Mouse (Mus musculus): ENCODE measurements around the gene Rap2c.

The Rap2c gene

GRCm38 (mm10) chrX:51017851-51018785 is at the start of gene Rap2c:
Gene Rap2c, minus strand, starts transcription at chrX:51018018.
- DNase-seq (ENCODE audit: low read depth, low spot score): peak; percentile 72

GRCm38 (mm10) chrX:51066539-51067286 is 48.9 kb upstream of the Rap2c start:
- no peak for DNase-seq (ENCODE audit: low read depth, low spot score)

- DNase-seq (ENCODE audit: low read depth, low spot score): peak; percentile 64
Measured at GRCm38 (mm10) chrX:51065773-51066172, 48.0 kb upstream of the Rap2c start.

GRCm38 (mm10) chrX:51065158-51065664 is 47.4 kb upstream of the Rap2c start:
- no peak for DNase-seq (ENCODE audit: low read depth, low spot score)

- no peak for DNase-seq (ENCODE audit: low read depth, low spot score)
Measured at GRCm38 (mm10) chrX:51060220-51060619, 42.4 kb upstream of the Rap2c start.

- DNase-seq (ENCODE audit: low read depth, low spot score): no peak
Measured at GRCm38 (mm10) chrX:51058741-51059140, 40.9 kb upstream of the Rap2c start.

- no peak for DNase-seq (ENCODE audit: low read depth, low spot score)
Measured at GRCm38 (mm10) chrX:51058317-51058716, 40.5 kb upstream of the Rap2c start.

- no peak for DNase-seq (ENCODE audit: low read depth, low spot score)
Measured at GRCm38 (mm10) chrX:51051680-51052461, 34.1 kb upstream of the Rap2c start.

GRCm38 (mm10) chrX:51035678-51036209 is 17.9 kb upstream of the Rap2c start:
- DNase-seq (ENCODE audit: low read depth, low spot score): no peak

GRCm38 (mm10) chrX:51019884-51020283 is 2.1 kb upstream of the Rap2c start:
- DNase-seq (ENCODE audit: low read depth, low spot score): peak; percentile 46

- DNase-seq (ENCODE audit: low read depth, low spot score): peak; percentile 88
Measured at GRCm38 (mm10) chrX:51018786-51019179, 965 bp upstream of the Rap2c start.

- DNase-seq (ENCODE audit: low read depth, low spot score): peak; percentile 20
Measured at GRCm38 (mm10) chrX:51016926-51017325, 892 bp downstream of the Rap2c start.

- no peak for DNase-seq (ENCODE audit: low read depth, low spot score)
Measured at GRCm38 (mm10) chrX:51012280-51012679, 5.5 kb downstream of the Rap2c start.

- DNase-seq (ENCODE audit: low read depth, low spot score): no peak
Measured at GRCm38 (mm10) chrX:51010323-51010722, 7.5 kb downstream of the Rap2c start.

GRCm38 (mm10) chrX:51000791-51001190 is 17.0 kb downstream of the Rap2c start:
- peak; percentile 19 for DNase-seq (ENCODE audit: low read depth, low spot score)

GRCm38 (mm10) chrX:50995310-50995709 is 22.5 kb downstream of the Rap2c start:
- no peak for DNase-seq (ENCODE audit: low read depth, low spot score)

- no peak for DNase-seq (ENCODE audit: low read depth, low spot score)
Measured at GRCm38 (mm10) chrX:50991324-50991723, 26.5 kb downstream of the Rap2c start.

- DNase-seq (ENCODE audit: low read depth, low spot score): no peak
Measured at GRCm38 (mm10) chrX:50989940-50990339, 27.9 kb downstream of the Rap2c start.

GRCm38 (mm10) chrX:50988581-50988980 is 29.2 kb downstream of the Rap2c start:
- no peak for DNase-seq (ENCODE audit: low read depth, low spot score)

- peak; percentile 55 for DNase-seq (ENCODE audit: low read depth, low spot score)
Measured at GRCm38 (mm10) chrX:50978428-50978827, 39.4 kb downstream of the Rap2c start.

- peak; percentile 4 for DNase-seq (ENCODE audit: low read depth, low spot score)
Measured at GRCm38 (mm10) chrX:50972145-50972544, 45.7 kb downstream of the Rap2c start.
